Mouse (Mus musculus) embryonic facial prominence, embryonic 15.5 days (tissue): ENCODE measurements around the gene Cpsf4. TPM values are rescaled to one million over a fixed set of nuclear protein-coding genes. Genes with fewer than 3 reads are reported as not detected.
A peak's percentile ranks its signal among the peaks of the same experiment; 100 is the strongest.
"Not testable (repeated sequence)": the region's sequence is repeated elsewhere in the genome, so short reads cannot be mapped to it uniquely, and the experiment has no call there.

Experiments
- ATAC-seq: fragments of 200-750 bp; cut with Nextera tagmentation; 2 replicates; pipeline ENCODE4 v1.8.0; 2017; ENCODE audit warnings: low read depth, moderate TSS enrichment; ENCODE audit not compliant: insufficient number of reproducible peaks, low FRiP score, low TSS enrichment
- H3K27ac ChIP-seq: fragments of 300-500 bp; sonication (generic); replicated peaks from 2 replicates; pipeline ENCODE4 v1.5.1; 2015; ENCODE audit warnings: mild to moderate bottlenecking, inconsistent platforms
- H3K27me3 ChIP-seq: fragments of 300-500 bp; sonication (generic); 2 replicates; pipeline ENCODE4 v1.6.1; 2015; ENCODE audit warnings: inconsistent platforms
- H3K36me3 ChIP-seq: fragments of 300-500 bp; sonication (generic); 2 replicates; pipeline ENCODE4 v1.6.1; 2015; ENCODE audit warnings: mild to moderate bottlenecking, inconsistent platforms
- H3K4me1 ChIP-seq: fragments of 300-500 bp; sonication (generic); 2 replicates; pipeline ENCODE4 v1.6.1; 2015; ENCODE audit warnings: inconsistent platforms
- H3K4me2 ChIP-seq: fragments of 300-500 bp; sonication (generic); replicated peaks from 2 replicates; pipeline ENCODE4 v1.6.1; 2015; ENCODE audit warnings: mild to moderate bottlenecking, inconsistent platforms
- H3K4me3 ChIP-seq: fragments of 300-500 bp; sonication (generic); replicated peaks from 2 replicates; pipeline ENCODE4 v1.5.1; 2015; ENCODE audit warnings: mild to moderate bottlenecking, inconsistent platforms
- H3K9ac ChIP-seq: fragments of 300-500 bp; sonication (generic); 2 replicates; pipeline ENCODE4 v1.6.1; 2015; ENCODE audit warnings: inconsistent platforms
- H3K9me3 ChIP-seq: fragments of 300-500 bp; sonication (generic); replicated peaks from 2 replicates; pipeline ENCODE4 v1.6.1; 2016; ENCODE audit warnings: inconsistent platforms
- WGBS: fragments of 180-500 bp; shearing (Covaris S2); methylation state at CpG from one replicate; pipeline ENCODE4 v1.1.7; 2015; 5-methylcytosine and 5-hydroxymethylcytosine counted together
- polyA plus RNA-seq: library from polyadenylated mRNA; unstranded; fragments of >200 nt; fragmentation: Nextera tagmentation; extraction: Ambion mirVana; gene quantifications from 2 replicates; pipeline ENCODE4 v1.2.1, GENCODE M21; 2015

The Cpsf4 gene
- 46.3 and 47.6 TPM in 2 replicates for polyA plus RNA-seq

DNA sequence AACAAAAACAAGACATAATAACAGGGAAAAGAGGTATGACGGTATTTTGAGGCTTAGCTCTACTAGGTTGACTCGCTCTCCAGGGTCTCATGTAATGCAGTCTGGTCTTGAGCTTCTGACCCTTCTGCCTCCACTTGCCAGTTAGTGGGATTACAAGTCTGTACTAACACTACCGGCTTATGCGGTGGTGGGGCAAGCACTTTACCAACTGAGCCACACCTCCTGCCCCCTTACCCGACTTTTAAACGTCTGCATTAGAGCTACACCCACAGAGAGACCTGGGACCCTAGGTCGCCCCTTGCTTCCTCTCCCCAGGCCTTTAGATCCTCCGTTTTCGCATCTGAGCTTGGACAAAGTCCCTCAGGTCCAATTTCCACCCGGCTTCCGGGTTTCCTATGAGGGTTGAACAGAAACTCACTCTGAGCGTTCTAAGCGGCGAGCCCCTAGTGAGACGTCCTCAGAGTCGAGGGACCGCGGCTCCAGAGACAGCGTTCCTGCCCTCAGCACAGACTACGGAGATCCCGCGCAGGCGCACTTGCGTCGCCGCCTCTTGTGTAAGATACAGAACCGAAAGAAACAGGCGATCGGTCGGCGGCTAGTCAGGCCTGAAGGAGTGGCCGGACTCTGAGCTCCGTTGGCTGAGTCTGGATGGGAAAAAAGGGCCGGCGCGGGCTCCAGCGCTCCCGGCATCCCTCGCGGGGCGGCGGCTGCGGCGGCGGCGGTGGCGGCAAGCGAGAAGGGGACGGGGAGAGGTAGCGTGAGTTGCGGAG, at the start of gene Cpsf4, which contains the start of gene Ptcd1:
Gene Cpsf4, plus strand, starts transcription at position 678 of the 770 bp plus-strand sequence.
Gene Ptcd1, minus strand, starts transcription at position 573 of the 770 bp plus-strand sequence.
- H3K27ac ChIP-seq, result peak within 1 kb of the TSS; percentile 91
- peak within 1 kb of the TSS; percentile 75 for H3K4me2 ChIP-seq
- no peaks in the 10 kb centered on the region for H3K9me3 ChIP-seq

DNA sequence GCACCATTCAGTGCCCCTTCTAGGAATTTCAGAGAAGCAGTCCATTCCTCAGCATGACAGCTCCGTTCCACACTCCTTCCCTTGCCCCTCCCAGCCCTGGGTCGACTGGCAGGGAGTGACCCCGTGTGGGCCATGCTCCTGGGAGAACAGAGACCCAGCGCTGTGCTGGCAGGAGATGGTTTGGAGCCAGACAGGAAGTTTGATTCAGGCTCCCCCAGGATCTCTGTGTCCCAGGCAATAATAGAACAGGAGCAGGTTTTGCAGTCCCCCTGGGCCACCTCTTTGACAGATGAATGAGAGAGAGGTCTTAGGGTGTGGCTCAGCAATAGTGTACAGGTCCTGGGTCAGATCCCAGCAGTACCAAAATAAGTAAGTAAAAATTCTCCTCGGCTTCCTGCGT, 49.0 kb upstream of the Cpsf4 start:
- Histone ChIP-seq H3K36me3 (peaks cover 4% of the 10 kb centered on the region; the same call in 1 of the 2 replicates), H3K9ac (no peak overlapping the region), H3K4me2 (no peak overlapping the region), H3K27ac (no peak overlapping the region), H3K9me3 (no peaks in the 10 kb centered on the region), H3K27me3 (no peaks in the 10 kb centered on the region), H3K4me1 (peaks cover 40% of the 10 kb centered on the region), H3K4me3 (no peak overlapping the region)
- ATAC-seq, result no peak
- WGBS, result 51% methylated on average over 6 of the region's 6 CpGs

More for the DNA sequence above, at the start of gene Cpsf4, which contains the start of gene Ptcd1:
- peaks cover 42% of the 10 kb centered on the region for H3K36me3 ChIP-seq
- H3K27me3 ChIP-seq, result no peaks in the 10 kb centered on the region
- peak within 1 kb of the TSS; percentile 97 for H3K4me3 ChIP-seq
- ATAC-seq, result peak; percentile 93
- under 1% methylated on average over 49 of the region's 51 CpGs for WGBS
- H3K9ac ChIP-seq, result peak within 1 kb of the TSS; percentile 90
- peaks cover 30% of the 10 kb centered on the region for H3K4me1 ChIP-seq

DNA sequence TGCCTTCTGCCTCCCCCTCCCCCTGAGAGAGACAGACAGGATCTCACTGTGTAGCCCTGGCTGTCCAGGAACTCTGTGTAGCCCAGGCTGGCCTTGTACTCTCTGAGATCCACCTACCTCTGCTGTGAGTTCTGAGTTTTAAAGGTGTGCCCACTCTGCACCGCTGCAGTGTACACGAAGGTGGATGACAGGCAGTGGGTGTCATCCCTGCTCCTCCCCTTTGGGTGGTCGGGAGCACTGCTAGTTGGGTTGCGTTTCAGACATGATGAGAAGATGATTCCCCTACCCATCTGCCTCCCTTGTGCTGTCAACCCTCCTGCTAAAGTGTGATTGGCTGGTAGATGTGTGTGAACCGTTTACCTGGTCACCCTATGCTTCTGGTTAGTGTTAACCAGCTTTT, 48.6 kb upstream of the Cpsf4 start:
- H3K4me2 ChIP-seq, result no peak overlapping the region
- no peaks in the 10 kb centered on the region for H3K27me3 ChIP-seq
- no peak overlapping the region for H3K9ac ChIP-seq
- peaks cover 9% of the 10 kb centered on the region; the same call in 1 of the 2 replicates for H3K36me3 ChIP-seq
- H3K4me3 ChIP-seq, result no peak overlapping the region
- ATAC-seq, result no peak
- WGBS, result 86% methylated on average over 5 of the region's 5 CpGs
- no peaks in the 10 kb centered on the region for H3K9me3 ChIP-seq
- H3K27ac ChIP-seq, result no peak overlapping the region
- peaks cover 40% of the 10 kb centered on the region for H3K4me1 ChIP-seq

DNA sequence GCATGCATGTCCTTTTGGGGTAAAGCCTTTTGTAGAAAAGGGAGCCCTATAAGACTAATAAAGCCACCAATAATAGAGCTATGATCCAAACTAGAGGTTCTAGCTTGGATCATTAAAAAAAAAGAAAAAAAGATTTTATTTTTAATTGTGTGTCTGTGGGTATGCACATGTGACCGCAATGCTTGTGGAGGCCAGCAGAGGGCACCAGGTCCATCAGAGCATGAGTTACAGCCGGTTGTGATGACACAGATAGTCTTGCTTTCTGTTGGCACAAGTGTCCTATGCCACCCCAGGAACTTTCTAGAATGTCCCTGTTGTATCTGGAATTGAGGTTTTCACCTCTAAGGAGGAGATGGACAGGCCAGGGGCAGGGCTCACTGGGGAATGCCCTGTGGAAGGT, 47.6 kb upstream of the Cpsf4 start:
- Histone ChIP-seq H3K4me3 (no peak overlapping the region), H3K4me1 (peaks cover 34% of the 10 kb centered on the region)
- ATAC-seq, result no peak

DNA sequence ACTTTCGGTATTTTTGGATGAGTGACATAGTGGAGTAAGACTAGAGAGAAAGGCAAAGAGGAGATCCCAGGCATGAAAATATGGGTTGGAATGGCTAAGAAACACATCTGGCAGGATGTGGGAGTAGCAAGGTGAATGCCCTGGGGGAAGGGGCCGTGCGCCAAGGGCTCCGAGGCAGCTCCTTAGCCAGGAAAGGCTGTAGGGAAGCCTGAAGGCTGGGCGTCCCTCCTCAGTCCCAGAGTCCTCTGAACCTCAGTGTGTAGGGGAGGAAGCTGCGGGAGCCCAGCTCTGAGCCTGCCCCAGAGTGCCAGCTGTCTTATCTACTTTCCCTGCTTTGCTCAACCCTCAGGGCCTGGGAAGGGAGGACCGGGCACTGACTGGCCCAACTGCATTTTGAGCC, 46.1 kb upstream of the Cpsf4 start:
- 37% methylated on average over 7 of the region's 7 CpGs for WGBS
- Histone ChIP-seq H3K36me3 (peaks cover 32% of the 10 kb centered on the region), H3K27me3 (no peaks in the 10 kb centered on the region), H3K9ac (no peak overlapping the region), H3K4me2 (no peak overlapping the region), H3K4me1 (peaks cover 25% of the 10 kb centered on the region), H3K9me3 (no peaks in the 10 kb centered on the region), H3K4me3 (no peak overlapping the region), H3K27ac (no peak overlapping the region)
- no peak for ATAC-seq

More for the DNA sequence above, 47.6 kb upstream of the Cpsf4 start:
- Histone ChIP-seq H3K4me2 (no peak overlapping the region), H3K9ac (no peak overlapping the region), H3K27ac (no peak overlapping the region), H3K36me3 (peaks cover 18% of the 10 kb centered on the region), H3K9me3 (no peaks in the 10 kb centered on the region), H3K27me3 (no peaks in the 10 kb centered on the region)
- 89% methylated on average over 2 of the region's 2 CpGs for WGBS

DNA sequence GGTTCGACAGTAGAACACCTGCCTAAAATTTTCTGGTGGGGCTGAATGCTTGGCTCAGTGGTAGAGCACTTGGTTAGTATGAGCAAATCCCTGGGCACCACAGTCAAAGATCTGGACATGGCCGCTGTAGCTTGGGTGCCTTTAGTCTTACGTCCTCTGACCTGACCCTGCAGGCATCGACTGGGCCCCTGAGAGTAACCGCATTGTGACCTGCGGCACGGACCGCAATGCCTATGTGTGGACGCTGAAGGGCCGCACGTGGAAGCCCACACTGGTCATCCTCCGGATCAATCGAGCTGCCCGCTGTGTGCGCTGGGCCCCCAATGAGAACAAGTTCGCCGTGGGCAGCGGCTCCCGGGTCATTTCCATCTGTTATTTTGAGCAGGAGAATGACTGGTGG, 43.6 kb upstream of the Cpsf4 start:
- ATAC-seq, result no peak
- Histone ChIP-seq H3K4me2 (no peak overlapping the region), H3K36me3 (peaks cover 57% of the 10 kb centered on the region), H3K27ac (no peak overlapping the region), H3K27me3 (no peaks in the 10 kb centered on the region), H3K9ac (no peak overlapping the region), H3K4me3 (no peak overlapping the region), H3K9me3 (no peaks in the 10 kb centered on the region), H3K4me1 (peaks cover 13% of the 10 kb centered on the region; the same call in 1 of the 2 replicates)
- 94% methylated on average over 19 of the region's 19 CpGs for WGBS

DNA sequence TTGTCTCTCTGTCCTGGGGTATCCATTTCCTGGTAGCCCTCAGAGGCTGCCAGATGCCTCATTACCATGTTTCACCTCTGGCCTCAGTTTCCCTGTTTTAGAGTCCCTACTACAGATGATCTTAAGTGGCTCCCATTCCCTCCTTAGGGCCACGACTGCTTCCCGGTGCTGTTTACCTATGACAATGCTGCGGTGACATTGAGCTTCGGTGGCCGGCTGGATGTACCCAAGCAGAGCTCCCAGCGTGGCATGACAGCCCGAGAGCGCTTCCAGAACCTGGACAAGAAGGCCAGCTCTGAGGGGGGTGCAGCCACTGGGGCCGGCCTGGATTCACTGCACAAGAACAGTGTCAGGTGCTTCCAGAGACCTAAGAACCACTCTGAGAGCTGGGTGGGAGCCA, 40.4 kb upstream of the Cpsf4 start:
- no peak overlapping the region for H3K4me2 ChIP-seq
- no peaks in the 10 kb centered on the region for H3K4me1 ChIP-seq
- no peak for ATAC-seq
- no peaks in the 10 kb centered on the region for H3K27me3 ChIP-seq
- no peak overlapping the region for H3K4me3 ChIP-seq
- H3K9me3 ChIP-seq, result no peaks in the 10 kb centered on the region
- peaks cover 86% of the 10 kb centered on the region for H3K36me3 ChIP-seq
- H3K27ac ChIP-seq, result no peak overlapping the region
- no peak overlapping the region for H3K9ac ChIP-seq
- 91% methylated on average over 9 of the region's 9 CpGs for WGBS

DNA sequence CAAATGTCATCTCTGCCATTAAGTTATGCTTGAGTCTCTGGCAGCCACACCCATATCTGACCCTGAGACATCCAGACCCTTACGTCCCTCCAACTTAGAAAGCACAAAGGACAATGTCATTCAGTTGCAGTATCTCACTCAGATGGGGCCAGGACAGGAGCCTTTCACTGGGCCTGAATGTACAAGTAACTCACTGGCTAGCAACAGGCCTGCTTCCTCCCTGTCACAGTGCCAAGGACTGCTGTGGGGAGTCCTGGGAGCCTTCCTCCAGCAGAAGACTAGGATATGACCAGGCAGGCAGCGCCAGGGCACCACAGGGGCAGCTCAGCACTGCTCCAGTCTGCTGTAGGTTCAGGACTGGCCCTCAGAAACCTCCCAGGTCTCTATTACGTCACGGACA, 37.9 kb upstream of the Cpsf4 start:
- no peak for ATAC-seq
- no peaks in the 10 kb centered on the region for H3K27me3 ChIP-seq
- H3K4me2 ChIP-seq, result no peak overlapping the region
- peaks cover 96% of the 10 kb centered on the region for H3K36me3 ChIP-seq
- H3K9me3 ChIP-seq, result no peaks in the 10 kb centered on the region
- H3K4me1 ChIP-seq, result no peaks in the 10 kb centered on the region
- H3K27ac ChIP-seq, result no peak overlapping the region
- H3K4me3 ChIP-seq, result no peak overlapping the region
- H3K9ac ChIP-seq, result no peak overlapping the region
- WGBS, result 95% methylated on average over 4 of the region's 4 CpGs

DNA sequence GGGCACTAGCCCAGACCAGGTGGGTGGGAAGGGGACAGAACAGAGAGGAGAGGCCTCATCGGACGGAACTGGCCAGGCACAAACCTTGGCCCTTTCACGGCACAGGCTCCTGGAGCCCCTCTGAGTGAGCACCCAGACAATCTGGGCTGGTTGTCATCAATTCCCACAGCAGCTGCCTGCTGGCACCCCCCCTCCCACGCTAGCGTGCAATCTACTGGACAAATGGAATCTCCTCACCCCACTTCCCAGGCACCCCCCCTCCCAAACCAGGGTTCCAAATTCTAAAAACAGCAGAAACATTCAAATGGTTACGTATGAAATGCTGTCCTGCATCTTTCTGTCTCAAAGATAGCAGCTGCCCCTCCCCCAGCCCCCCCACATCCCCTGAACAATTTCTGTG, 37.2 kb upstream of the Cpsf4 start:
- H3K27ac ChIP-seq, ATAC-seq, H3K27me3 ChIP-seq, H3K4me3 ChIP-seq, H3K4me1 ChIP-seq, H3K9me3 ChIP-seq, H3K9ac ChIP-seq, H3K4me2 ChIP-seq: not testable (repeated sequence)
- H3K36me3 ChIP-seq, result peaks cover 96% of the 10 kb centered on the region
- 92% methylated on average over 6 of the region's 6 CpGs for WGBS

DNA sequence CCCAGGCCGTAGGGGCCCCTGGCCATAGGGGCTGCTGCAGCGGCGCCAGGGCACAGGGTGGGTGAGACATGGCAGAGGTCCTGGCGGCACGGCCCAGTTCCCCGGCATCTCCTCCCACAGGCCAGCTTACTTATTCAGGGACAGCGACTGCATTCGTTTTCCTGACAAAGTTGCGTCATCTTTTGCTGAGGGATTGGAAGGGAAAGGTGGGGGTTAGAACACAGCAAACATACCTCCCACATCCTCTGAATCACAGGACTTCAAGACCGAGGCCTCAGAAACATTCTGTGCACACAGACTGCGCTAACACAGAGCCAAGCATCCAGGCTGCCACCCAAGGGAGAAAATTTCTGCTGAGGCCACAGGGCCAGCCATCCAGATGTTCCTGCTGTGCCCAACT, 36.8 kb upstream of the Cpsf4 start:
- no peak for ATAC-seq
- H3K4me3 ChIP-seq, result no peak overlapping the region

DNA sequence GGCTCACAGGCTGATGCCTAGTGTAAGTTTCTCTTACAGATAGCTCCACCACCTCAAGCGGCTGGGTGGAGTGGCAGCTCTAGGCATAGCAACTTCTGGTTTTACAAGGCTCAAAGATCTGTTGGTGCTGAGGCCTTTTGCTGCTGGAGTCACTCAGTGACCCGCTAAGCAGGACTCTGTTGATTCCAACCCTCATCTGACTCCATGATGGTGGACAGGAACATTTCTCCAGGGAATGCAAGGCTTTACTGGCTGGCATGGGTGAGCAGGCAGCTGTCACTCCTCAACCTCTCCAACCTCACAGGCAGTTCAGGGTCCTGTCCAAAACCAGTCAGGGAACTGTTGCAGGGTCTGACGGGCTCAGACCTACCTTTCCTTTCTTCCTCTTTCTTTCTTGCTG, 36.0 kb upstream of the Cpsf4 start:
- Histone ChIP-seq H3K36me3 (peaks cover 95% of the 10 kb centered on the region), H3K27ac (no peak overlapping the region), H3K9me3 (no peaks in the 10 kb centered on the region), H3K4me2 (no peak overlapping the region), H3K9ac (no peak overlapping the region), H3K4me1 (no peaks in the 10 kb centered on the region), H3K4me3 (no peak overlapping the region), H3K27me3 (no peaks in the 10 kb centered on the region)
- ATAC-seq, result no peak
- 83% methylated on average over 3 of the region's 3 CpGs for WGBS

More for the DNA sequence above, 36.8 kb upstream of the Cpsf4 start:
- no peak overlapping the region for H3K4me2 ChIP-seq
- H3K36me3 ChIP-seq, result peaks cover 97% of the 10 kb centered on the region
- no peak overlapping the region for H3K9ac ChIP-seq
- WGBS, result 86% methylated on average over 11 of the region's 11 CpGs
- H3K27me3 ChIP-seq, result no peaks in the 10 kb centered on the region
- no peaks in the 10 kb centered on the region for H3K9me3 ChIP-seq
- H3K27ac ChIP-seq, result no peak overlapping the region
- H3K4me1 ChIP-seq, result no peaks in the 10 kb centered on the region

DNA sequence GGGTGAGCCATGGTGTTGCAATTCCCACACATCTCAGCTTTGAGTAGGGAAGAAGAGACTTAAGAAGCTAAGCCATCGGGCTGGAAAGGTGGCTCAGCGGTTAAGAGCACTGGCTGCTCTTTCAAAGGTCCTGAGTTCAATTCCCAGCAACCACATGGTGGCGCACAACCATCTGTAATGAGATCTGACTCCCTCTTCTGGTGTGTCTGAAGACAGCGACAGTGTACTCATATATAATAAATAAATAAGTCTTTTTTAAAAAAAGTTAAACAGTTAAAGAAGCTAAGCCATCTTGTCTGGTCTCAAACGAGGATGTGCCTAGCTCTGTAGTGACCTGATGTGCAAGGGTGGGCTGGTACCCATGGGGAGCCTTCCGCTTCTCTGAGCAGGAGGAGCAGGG, 33.7 kb upstream of the Cpsf4 start:
- not testable (repeated sequence) for ATAC-seq, H3K27ac ChIP-seq, H3K4me1 ChIP-seq, H3K4me3 ChIP-seq, H3K9ac ChIP-seq, H3K4me2 ChIP-seq, H3K9me3 ChIP-seq, H3K27me3 ChIP-seq
- peaks cover 86% of the 10 kb centered on the region for H3K36me3 ChIP-seq
- WGBS, result 91% methylated on average over 6 of the region's 6 CpGs
